Mouse (Mus musculus) naive thymus-derived CD4-positive, alpha-beta T cell, adult 2 months (primary cell): ENCODE data around the gene Nr4a3.

Experiments
- DNase-seq: peaks from one replicate; pipeline ENCODE4 v3.0.0-alpha.2; 2011; ENCODE audit warnings: low read depth

Nr4a3 gene

DNA sequence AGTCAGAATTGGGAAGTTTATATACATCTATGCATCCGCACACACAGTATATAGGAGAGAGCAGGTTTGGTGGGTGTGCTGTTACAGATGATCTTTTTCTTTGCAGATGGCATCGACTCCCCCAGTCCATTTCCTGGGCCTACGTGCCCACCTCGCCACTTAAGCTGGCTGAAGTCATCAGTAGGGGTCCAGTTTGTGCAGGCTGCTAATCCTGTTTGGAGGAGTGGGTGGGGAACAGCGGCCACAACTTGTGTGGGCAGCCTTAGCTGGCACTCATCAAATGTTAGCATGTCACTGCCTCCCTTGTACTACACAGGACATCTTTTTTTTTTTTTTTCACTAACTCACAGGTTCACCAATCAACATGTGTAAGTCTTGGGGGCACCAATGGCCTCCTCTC is 5.5 kb downstream of the Nr4a3 start:
- no peak for DNase-seq

DNA sequence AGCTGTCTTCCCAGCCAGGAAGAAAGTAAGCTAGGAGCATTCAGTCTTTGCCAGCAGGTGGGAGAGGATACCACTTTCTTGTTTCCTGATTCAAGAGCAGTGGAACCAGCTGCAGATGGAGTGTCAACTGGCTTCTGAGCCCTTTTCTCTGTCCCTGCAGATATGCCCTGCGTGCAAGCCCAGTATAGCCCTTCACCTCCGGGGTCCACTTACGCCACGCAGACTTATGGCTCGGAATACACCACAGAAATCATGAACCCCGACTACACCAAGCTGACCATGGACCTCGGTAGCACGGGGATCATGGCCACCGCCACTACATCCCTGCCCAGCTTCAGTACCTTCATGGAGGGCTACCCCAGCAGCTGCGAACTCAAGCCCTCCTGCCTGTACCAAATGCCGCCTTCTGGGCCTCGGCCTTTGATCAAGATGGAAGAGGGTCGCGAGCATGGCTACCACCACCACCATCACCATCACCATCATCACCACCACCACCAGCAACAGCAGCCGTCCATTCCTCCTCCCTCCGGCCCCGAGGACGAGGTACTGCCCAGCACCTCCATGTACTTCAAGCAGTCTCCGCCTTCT is 6.2 kb downstream of the Nr4a3 start:
- no peak for DNase-seq

GRCm38 (mm10) chr4:48051674-48052121 is 6.7 kb downstream of the Nr4a3 start:
- no peak for DNase-seq

DNA sequence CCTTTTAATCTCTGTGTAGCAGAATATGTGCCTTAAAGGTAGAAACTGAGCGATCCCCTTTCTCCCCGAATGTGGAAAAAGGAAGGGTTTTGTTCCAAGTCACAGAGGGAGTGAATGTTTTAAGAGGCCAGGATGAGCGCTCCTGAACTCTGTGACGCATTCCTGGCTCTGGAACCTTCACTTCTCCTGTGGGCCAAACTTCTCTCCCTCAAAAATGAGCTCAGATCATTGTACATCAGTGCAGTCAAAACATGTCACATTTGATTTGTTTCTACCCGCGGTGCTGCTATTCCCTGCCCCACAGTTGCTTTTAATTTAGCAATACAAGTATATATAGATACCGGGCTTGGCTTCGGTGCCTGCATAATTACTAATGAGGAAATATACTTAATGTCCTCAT is 16.8 kb downstream of the Nr4a3 start:
- no peak for DNase-seq

DNA sequence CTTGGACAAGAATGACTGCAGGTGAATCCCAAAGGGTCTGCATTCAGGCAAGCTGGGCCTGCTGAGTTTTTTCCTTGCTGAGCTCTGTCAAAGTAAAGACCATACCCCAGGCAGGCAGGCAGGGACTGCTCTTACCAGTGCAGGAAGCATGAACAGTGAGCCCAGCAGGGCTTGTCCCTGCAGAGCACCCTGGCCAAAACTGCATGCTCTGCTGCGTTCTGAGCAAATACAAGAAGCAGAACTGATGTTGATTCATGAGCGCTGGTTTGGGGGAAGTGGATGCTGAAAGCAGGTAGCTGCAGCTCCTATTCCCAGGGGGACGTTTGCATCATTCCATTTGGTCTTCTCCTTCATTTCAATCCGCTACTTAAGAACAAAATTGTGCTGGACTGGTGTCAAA is 19.4 kb downstream of the Nr4a3 start:
- DNase-seq = no peak

DNA sequence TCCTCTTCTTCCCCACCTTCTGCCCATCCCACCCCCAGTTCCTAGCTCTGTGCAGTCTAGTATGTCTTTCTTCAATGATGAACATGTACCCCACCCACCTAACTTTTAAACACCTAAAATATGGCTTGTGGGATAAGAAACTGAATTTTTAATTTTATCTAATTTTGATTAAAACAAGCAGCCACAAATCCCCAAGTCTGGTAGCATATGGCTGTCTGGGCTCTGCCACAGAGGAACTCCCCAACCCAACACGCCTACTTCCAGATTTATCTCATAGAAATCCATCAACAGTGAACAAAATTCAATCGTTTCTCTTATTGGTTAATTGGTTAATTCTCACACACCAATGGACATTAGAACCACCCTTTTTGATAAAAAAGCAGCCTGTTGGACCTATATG is 21.7 kb downstream of the Nr4a3 start:
- no peak for DNase-seq

DNA sequence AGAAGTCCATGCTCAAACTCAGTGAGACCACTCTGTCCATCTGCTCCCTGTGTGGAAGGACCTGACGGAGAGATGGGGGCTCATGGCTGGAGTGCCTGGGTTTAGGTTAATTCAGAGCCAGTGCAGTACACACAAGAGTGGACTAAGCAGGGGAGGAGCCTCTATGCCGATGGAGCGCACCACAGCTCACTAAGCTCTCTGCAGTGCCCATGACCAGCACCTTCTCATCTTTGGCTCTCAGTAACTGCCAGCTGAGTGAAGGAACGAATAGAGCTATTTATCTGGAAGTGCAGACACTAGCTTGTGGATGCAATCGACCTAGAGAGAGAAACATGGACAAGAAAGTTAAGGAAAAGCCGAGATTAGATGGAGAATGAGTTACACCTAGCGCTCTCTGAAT is 24.2 kb downstream of the Nr4a3 start:
- no peak for DNase-seq

- DNase-seq = no peak
These were observed 27.1 kb downstream of the Nr4a3 start for GRCm38 (mm10) chr4:48072006-48072405.

GRCm38 (mm10) chr4:48073325-48073724 is 28.4 kb downstream of the Nr4a3 start:
- no peak for DNase-seq

DNA sequence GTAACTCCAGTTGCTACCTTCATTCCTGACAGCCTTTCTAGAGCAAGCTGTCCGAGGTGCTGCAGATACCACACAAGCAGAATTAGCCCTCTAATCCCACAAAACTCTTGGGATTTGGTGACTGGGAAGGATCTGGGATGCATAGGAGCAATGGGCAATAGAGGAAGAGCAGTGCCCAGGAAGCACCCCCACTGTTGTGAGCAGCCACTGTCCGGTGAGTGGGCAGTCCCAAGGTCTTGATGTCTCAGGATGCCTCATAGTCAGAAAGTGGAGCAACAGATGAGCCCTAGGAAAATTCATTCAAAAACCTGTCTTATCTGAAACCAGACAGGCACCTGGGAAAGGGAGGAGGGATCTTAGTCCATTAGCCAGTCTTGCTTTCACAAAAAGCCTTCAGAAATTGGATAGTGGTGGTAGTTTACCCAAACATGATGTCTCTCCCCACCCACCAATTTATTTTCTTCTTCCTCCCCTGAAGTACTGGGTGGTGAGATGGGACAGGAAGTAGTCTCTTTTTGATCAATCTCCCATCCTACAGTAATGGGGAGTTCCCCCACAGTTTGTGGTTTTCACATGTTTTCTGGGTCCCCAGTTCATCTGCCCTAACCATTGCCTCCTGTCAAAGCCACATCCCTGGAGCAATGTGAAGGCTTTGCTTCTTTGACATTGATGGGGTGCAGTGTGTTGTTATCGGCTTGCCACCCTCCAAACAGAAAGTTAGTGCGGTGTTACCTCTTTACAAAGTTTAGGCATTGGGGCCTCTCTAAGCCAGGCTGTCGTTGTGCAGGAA is 29.7 kb downstream of the Nr4a3 start:
- peak; percentile 87 for DNase-seq

GRCm38 (mm10) chr4:48076693-48077471 is 31.9 kb downstream of the Nr4a3 start:
- DNase-seq = peak; percentile 44

- DNase-seq = no peak
These were observed 33.3 kb downstream of the Nr4a3 start for GRCm38 (mm10) chr4:48078213-48078612.

- DNase-seq = no peak
These were observed 34.5 kb downstream of the Nr4a3 start for GRCm38 (mm10) chr4:48079285-48080039.

DNA sequence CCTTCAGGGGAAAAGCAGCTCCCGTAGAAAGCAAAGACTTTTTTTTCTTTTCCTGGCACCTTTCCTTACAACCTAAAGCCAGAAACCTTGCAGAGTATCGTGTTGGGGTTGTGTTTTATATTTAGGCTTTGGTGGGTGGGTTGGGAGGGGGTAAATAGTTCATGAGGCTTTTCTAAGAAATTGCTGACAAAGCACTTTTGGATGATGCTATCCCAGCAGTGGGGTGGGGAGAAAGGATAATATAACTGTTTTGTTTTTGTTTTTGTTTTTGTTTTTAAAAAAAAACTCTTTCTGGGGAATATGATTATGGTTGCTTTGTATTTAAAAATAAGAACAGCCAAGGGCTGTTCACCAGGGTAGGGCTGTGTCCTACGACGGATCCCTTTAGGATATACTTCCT is 38.5 kb downstream of the Nr4a3 start:
- no peak for DNase-seq

- no peak for DNase-seq
These were observed 41.7 kb downstream of the Nr4a3 start for GRCm38 (mm10) chr4:48086609-48087008.

DNA sequence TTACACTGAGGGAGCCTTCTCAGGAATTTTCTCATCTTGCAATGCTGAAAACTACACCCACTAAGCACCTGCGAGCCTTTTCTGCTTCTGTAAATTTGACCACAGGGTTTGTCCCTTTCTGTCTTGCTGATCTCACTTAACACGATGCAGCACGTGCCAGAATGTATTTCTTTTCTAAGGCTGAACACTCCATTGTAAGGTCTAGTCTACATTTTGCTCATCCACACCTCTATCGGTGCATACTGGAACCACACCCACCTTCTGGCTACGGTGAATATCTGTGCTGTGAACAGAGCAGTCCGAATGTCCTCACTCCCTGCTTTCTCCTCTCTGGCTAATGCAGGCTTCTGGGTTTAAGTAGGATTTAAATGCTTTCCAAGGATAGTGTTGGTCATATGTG is 42.5 kb downstream of the Nr4a3 start:
- DNase-seq = no peak

DNA sequence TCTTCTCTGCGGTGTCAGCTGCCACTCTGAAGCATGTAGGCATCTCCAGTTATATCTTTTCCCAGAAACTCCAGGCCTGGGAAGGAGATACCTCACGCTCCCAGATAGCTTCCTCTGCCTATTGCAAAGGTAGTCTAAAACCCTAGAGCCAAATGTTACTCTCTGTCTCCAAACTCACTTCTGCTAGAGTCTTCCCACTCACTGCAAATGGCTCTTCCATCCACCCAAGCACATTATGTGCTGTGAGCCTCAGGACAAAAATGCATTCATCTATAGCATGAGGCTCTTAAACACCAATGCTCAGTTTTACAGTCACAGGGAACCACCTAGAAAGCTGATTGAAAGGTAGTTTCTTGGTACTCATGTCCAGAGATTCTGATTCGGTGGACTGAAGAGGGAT is 48.3 kb downstream of the Nr4a3 start:
- DNase-seq = no peak

GRCm38 (mm10) chr4:48100217-48100616 is 55.3 kb downstream of the Nr4a3 start:
- DNase-seq = no peak

DNA sequence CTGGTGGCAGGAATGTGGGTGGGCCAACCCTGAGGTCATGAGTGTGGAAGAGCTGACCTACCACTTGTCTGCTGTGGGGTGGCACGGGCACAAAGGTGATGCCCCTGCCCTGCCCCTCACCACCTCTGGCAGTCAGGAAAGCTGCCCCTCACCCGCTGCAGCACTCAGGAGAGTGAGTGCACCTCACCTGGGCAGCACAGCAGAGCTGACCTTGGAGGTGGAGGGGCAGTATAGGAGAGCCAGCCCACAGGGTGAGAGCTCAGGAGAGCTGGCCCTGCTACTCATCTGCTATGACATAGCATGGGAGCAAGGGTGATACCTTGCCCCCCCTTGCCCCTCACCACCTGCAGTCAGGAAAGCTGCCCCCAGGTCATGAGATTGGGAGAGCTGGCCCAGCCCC is 57.0 kb downstream of the Nr4a3 start:
- DNase-seq = no peak

DNA sequence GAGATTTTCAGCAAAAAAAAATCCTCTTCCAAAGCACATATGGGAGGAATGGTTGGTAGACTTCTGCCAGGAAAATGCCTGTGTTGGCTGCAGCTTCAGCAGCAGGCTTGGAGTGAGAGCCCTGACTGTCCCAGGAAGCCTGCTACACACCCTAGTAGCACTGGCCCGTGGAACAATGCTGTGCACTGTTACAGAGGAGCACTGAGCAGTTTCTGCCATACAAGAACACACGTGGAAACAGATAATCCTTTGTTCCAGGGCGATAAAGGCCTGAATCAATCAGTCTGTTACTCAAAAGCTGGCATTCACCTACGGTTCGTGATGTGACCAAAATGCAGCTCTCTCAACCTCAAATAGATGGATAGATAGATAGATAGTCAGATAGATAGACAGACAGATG is 60.4 kb downstream of the Nr4a3 start:
- DNase-seq = no peak

GRCm38 (mm10) chr4:48107086-48107485 is 62.1 kb downstream of the Nr4a3 start:
- no peak for DNase-seq

DNA sequence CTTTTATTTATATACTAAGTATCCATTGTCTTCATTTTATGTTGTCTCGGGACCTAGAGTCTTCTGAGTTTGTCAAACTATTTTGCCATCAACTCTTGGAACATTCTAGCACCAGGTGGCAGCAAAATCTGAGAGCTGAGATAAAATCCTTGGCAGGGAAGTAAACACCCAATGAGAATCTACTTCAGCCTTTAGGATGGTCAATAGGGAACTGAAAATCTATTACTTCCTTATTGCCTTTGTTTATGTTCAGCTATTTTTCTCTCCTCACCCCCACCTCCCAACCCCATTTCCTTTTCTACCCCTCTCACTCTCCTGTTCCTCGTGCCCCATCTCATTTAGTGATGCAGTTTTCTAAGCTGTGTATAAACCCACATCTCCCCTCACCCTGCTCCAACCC is 63.6 kb downstream of the Nr4a3 start:
- no peak for DNase-seq
